Mouse (Mus musculus) midbrain, postnatal 0 days (tissue): ENCODE measurements at regions not wholly inside any gene's neighbourhood (a gene's known extent, or its start where the extent isn't known, plus 50 kb on each side); places are given as distances from the start of the nearest gene placed in this dataset.

ENCODE experiments used
- ATAC-seq: fragments of 200-750 bp; cut with Nextera tagmentation; 2 replicates; pipeline ENCODE4 v1.8.0; 2017; ENCODE audit warnings: moderate number of reproducible peaks, mild to moderate bottlenecking, moderate TSS enrichment, moderate library complexity; ENCODE audit not compliant: low FRiP score
- DNase-seq: peaks from one replicate; pipeline ENCODE4 v3.0.0-alpha.2; 2015; ENCODE audit warnings: low spot score
- H3K27ac ChIP-seq: fragments of 300-500 bp; sonication (generic); 2 replicates; pipeline ENCODE4 v1.5.1; 2014; ENCODE audit warnings: low read depth, mild to moderate bottlenecking, low read length, mixed read lengths
- H3K27me3 ChIP-seq: fragments of 300-500 bp; sonication (generic); 2 replicates; pipeline ENCODE4 v1.6.1; 2014; ENCODE audit warnings: low read length, control low read depth, mixed read lengths; ENCODE audit not compliant: insufficient read depth
- H3K36me3 ChIP-seq: fragments of 300-500 bp; sonication (generic); 2 replicates; pipeline ENCODE4 v1.6.1; 2014; ENCODE audit warnings: low read length, control low read depth, mixed read lengths; ENCODE audit not compliant: insufficient read depth
- H3K4me1 ChIP-seq: fragments of 300-500 bp; sonication (generic); 2 replicates; pipeline ENCODE4 v1.6.1; 2014; ENCODE audit warnings: mild to moderate bottlenecking, control low read depth, antibody characterized with exemption, low read length, mixed read lengths; ENCODE audit not compliant: insufficient read depth
- H3K4me2 ChIP-seq: fragments of 300-500 bp; sonication (generic); 2 replicates; pipeline ENCODE4 v1.6.1; 2014; ENCODE audit warnings: low read depth, mild to moderate bottlenecking, low read length, mixed read lengths; ENCODE audit not compliant: poor library complexity, severe bottlenecking
- H3K4me3 ChIP-seq: fragments of 300-500 bp; sonication (generic); 2 replicates; pipeline ENCODE4 v1.5.1; 2014; ENCODE audit warnings: low read depth, mild to moderate bottlenecking, low read length, moderate library complexity
- H3K9ac ChIP-seq: fragments of 300-500 bp; sonication (generic); replicated peaks from 2 replicates; pipeline ENCODE4 v1.6.1; 2014; ENCODE audit warnings: mild to moderate bottlenecking, low read length, moderate library complexity, mixed read lengths; ENCODE audit not compliant: poor library complexity, severe bottlenecking
- H3K9me3 ChIP-seq: fragments of 300-500 bp; sonication (generic); 2 replicates; pipeline ENCODE4 v1.6.1; 2016; ENCODE audit warnings: low read length, control low read depth
- CTCF ChIP-seq: IDR thresholded peaks from 2 replicates; pipeline ENCODE4 v1.5.1; 2016; ENCODE audit warnings: antibody characterized with exemption, mild to moderate bottlenecking
- WGBS: fragments of 180-500 bp; shearing (Covaris S2); extraction: QIAGEN DNeasy Blood & Tissue Kit; methylation state at CpG from one replicate; pipeline ENCODE4 v1.1.7; 2014; 5-methylcytosine and 5-hydroxymethylcytosine counted together

- Histone ChIP-seq H3K4me3 (no peak overlapping the region), H3K27ac (peak overlapping the region; percentile 32; the same call in 1 of the 2 replicates), H3K4me1 (0 out of 2 replicates have a peak, but pooled peaks cover 4% of the 10 kb centered on the region), H3K9ac (0 out of 2 replicates have a peak overlapping the region, but pooled peaks have one; percentile 8), H3K36me3 (no peaks in the 10 kb centered on the region), H3K9me3 (no peaks in the 10 kb centered on the region), H3K4me2 (peak overlapping the region; percentile 6; the same call in 1 of the 2 replicates), H3K27me3 (no peaks in the 10 kb centered on the region)
- DNase-seq (no peak), ATAC-seq (no peak)
- TF ChIP-seq CTCF = no peak
- WGBS = 49% methylated on average over 6 of the region's 6 CpGs
Observed at GRCm38 (mm10) chr15:12066857-12067211, 50.8 kb upstream of the Zfr start.

GRCm38 (mm10) chr15:12066176-12066856 is 51.3 kb upstream of the Zfr start:
- no peaks in the 10 kb centered on the region for H3K27me3 ChIP-seq
- no peak for TF ChIP-seq CTCF
- H3K36me3 ChIP-seq = no peaks in the 10 kb centered on the region
- peak overlapping the region; percentile 32; the same call in 1 of the 2 replicates for H3K27ac ChIP-seq
- DNase-seq = peak; percentile 90
- no peak overlapping the region for H3K9ac ChIP-seq
- 22% methylated on average over 14 of the region's 14 CpGs for WGBS
- ATAC-seq = peak; percentile 86
- 0 out of 2 replicates have a peak, but pooled peaks cover 4% of the 10 kb centered on the region for H3K4me1 ChIP-seq
- peak overlapping the region; percentile 6; the same call in 1 of the 2 replicates for H3K4me2 ChIP-seq
- no peak overlapping the region for H3K4me3 ChIP-seq
- H3K9me3 ChIP-seq = no peaks in the 10 kb centered on the region

- H3K27ac ChIP-seq = no peak overlapping the region
- no peak for DNase-seq
- no peak overlapping the region for H3K4me3 ChIP-seq
- ATAC-seq = no peak
- no peaks in the 10 kb centered on the region for H3K36me3 ChIP-seq
- no peak for TF ChIP-seq CTCF
- H3K9me3 ChIP-seq = no peaks in the 10 kb centered on the region
- H3K9ac ChIP-seq = no peak overlapping the region
- no peaks in the 10 kb centered on the region for H3K4me1 ChIP-seq
- no peak overlapping the region for H3K4me2 ChIP-seq
- no peaks in the 10 kb centered on the region for H3K27me3 ChIP-seq
- WGBS = 83% methylated on average over 3 of the region's 3 CpGs
Observed at GRCm38 (mm10) chr15:12054870-12055269, 58.1 kb upstream of the Sub1 start.

- no peak for ATAC-seq
- no peaks in the 10 kb centered on the region for H3K4me1 ChIP-seq
- 92% methylated on average over 7 of the region's 7 CpGs for WGBS
Observed at GRCm38 (mm10) chr15:12053610-12054009, 56.8 kb upstream of the Sub1 start.

GRCm38 (mm10) chr15:12048965-12049364 is 52.2 kb upstream of the Sub1 start:
- ATAC-seq (no peak), DNase-seq (no peak)
- no peak overlapping the region for H3K4me3 ChIP-seq

More at GRCm38 (mm10) chr15:12053610-12054009, 56.8 kb upstream of the Sub1 start:
- Histone ChIP-seq H3K9ac (no peak overlapping the region), H3K36me3 (no peaks in the 10 kb centered on the region), H3K27me3 (no peaks in the 10 kb centered on the region), H3K4me3 (no peak overlapping the region), H3K4me2 (no peak overlapping the region), H3K27ac (no peak overlapping the region), H3K9me3 (no peaks in the 10 kb centered on the region)
- TF ChIP-seq CTCF = no peak
- no peak for DNase-seq

GRCm38 (mm10) chr15:12048214-12048507 is 51.4 kb upstream of the Sub1 start:
- Histone ChIP-seq H3K9ac (no peak overlapping the region), H3K4me1 (no peaks in the 10 kb centered on the region), H3K27ac (no peak overlapping the region), H3K9me3 (no peaks in the 10 kb centered on the region), H3K36me3 (no peaks in the 10 kb centered on the region), H3K4me3 (no peak overlapping the region), H3K27me3 (no peaks in the 10 kb centered on the region), H3K4me2 (no peak overlapping the region)
- DNase-seq (no peak), ATAC-seq (no peak)
- WGBS = 89% methylated on average over 3 of the region's 3 CpGs
- TF ChIP-seq CTCF = no peak

More at GRCm38 (mm10) chr15:12048965-12049364, 52.2 kb upstream of the Sub1 start:
- Histone ChIP-seq H3K9ac (no peak overlapping the region), H3K9me3 (no peaks in the 10 kb centered on the region), H3K4me1 (no peaks in the 10 kb centered on the region), H3K4me2 (no peak overlapping the region), H3K27me3 (no peaks in the 10 kb centered on the region), H3K36me3 (no peaks in the 10 kb centered on the region), H3K27ac (no peak overlapping the region)
- WGBS = 97% methylated on average over 10 of the region's 10 CpGs
- TF ChIP-seq CTCF = no peak
